Mouse (Mus musculus) midbrain, embryonic 13.5 days (tissue): Measurements from ENCODE around the gene En2. TPM values are rescaled to one million over a fixed set of nuclear protein-coding genes. Genes with fewer than 3 reads are reported as not detected.

Source experiments
- ATAC-seq: fragments of 200-750 bp; cut with Nextera tagmentation; 2 replicates; pipeline ENCODE4 v1.8.0; 2017; ENCODE audit warnings: mild to moderate bottlenecking, moderate TSS enrichment, moderate library complexity
- H3K27ac ChIP-seq: fragments of 300-500 bp; sonication (generic); 2 replicates; pipeline ENCODE4 v1.5.1; 2015; ENCODE audit warnings: inconsistent platforms, mild to moderate bottlenecking, moderate library complexity
- H3K27me3 ChIP-seq: fragments of 300-500 bp; sonication (generic); 2 replicates; pipeline ENCODE4 v1.6.1; 2015; ENCODE audit warnings: mild to moderate bottlenecking, inconsistent platforms
- H3K36me3 ChIP-seq: fragments of 300-500 bp; sonication (generic); 2 replicates; pipeline ENCODE4 v1.6.1; 2015; ENCODE audit warnings: mild to moderate bottlenecking, inconsistent platforms
- H3K4me1 ChIP-seq: fragments of 300-500 bp; sonication (generic); replicated peaks from 2 replicates; pipeline ENCODE4 v1.6.1; 2015; ENCODE audit warnings: inconsistent platforms
- H3K4me2 ChIP-seq: fragments of 300-500 bp; sonication (generic); replicated peaks from 2 replicates; pipeline ENCODE4 v1.6.1; 2015; ENCODE audit warnings: moderate library complexity, mild to moderate bottlenecking, inconsistent platforms
- H3K4me3 ChIP-seq: fragments of 300-500 bp; sonication (generic); replicated peaks from 2 replicates; pipeline ENCODE4 v1.5.1; 2015; ENCODE audit warnings: mild to moderate bottlenecking, inconsistent platforms
- H3K9ac ChIP-seq: fragments of 300-500 bp; sonication (generic); replicated peaks from 2 replicates; pipeline ENCODE4 v1.6.1; 2015; ENCODE audit warnings: mild to moderate bottlenecking, inconsistent platforms
- H3K9me3 ChIP-seq: fragments of 300-500 bp; sonication (generic); 2 replicates; pipeline ENCODE4 v1.6.1; 2016; ENCODE audit warnings: mild to moderate bottlenecking, inconsistent platforms
- WGBS: fragments of 180-500 bp; shearing (Covaris S2); methylation state at CpG from one replicate; pipeline ENCODE4 v1.1.7; 2015; 5-methylcytosine and 5-hydroxymethylcytosine counted together
- polyA plus RNA-seq: library from polyadenylated mRNA; unstranded; fragments of >200 nt; fragmentation: Nextera tagmentation; extraction: Ambion mirVana; gene quantifications from 2 replicates; pipeline ENCODE4 v1.2.1, GENCODE M21; 2015

En2 gene
- polyA plus RNA-seq, 1 experiment from 2014 or later = 2.2 TPM

DNA sequence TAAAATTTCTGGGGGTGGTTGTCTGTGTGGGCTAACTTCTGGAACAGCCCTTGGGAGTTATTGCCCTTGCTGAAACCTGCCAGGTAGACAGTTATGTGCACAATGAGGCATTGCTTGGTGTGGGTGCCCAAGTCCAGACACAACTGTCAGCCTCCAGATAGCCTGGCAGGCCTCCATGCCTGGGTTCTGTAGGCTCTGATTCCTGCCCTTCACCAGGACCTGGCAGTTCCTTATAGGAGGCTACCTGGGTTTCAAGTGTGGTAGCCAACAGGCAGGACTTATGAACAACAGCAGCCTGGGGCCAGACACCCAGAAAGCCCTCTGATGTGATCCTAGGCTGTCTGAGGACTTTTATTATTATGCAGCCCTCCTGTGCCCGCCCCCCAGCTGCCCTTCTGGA, 1.6 kb upstream of the En2 start:
- Histone ChIP-seq H3K9me3 (no peaks in the 10 kb centered on the region), H3K4me1 (peaks cover 46% of the 10 kb centered on the region), H3K27me3 (peaks cover 71% of the 10 kb centered on the region), H3K4me3 (peak overlapping the region; percentile 77; the same call in 1 of the 2 replicates), H3K27ac (no peak overlapping the region; the same call in 1 of the 2 replicates), H3K9ac (no peak overlapping the region), H3K36me3 (no peaks in the 10 kb centered on the region), H3K4me2 (peak overlapping the region; percentile 70)
- no peak for ATAC-seq
- WGBS = 17% methylated on average over 1 of the region's 1 CpGs

GRCm38 (mm10) chr5:28166256-28167231, 1.1 kb downstream of the En2 start:
- Histone ChIP-seq H3K4me3 (peak overlapping the region; percentile 77), H3K27me3 (peaks cover 67% of the 10 kb centered on the region), H3K27ac (peak overlapping the region; percentile 95), H3K4me1 (peaks cover 51% of the 10 kb centered on the region), H3K4me2 (peak overlapping the region; percentile 70), H3K9me3 (no peaks in the 10 kb centered on the region), H3K9ac (peak overlapping the region; percentile 95), H3K36me3 (0 out of 2 replicates have a peak, but pooled peaks cover 4% of the 10 kb centered on the region)
- under 1% methylated on average over 111 of the region's 111 CpGs for WGBS
- no peak for ATAC-seq

DNA sequence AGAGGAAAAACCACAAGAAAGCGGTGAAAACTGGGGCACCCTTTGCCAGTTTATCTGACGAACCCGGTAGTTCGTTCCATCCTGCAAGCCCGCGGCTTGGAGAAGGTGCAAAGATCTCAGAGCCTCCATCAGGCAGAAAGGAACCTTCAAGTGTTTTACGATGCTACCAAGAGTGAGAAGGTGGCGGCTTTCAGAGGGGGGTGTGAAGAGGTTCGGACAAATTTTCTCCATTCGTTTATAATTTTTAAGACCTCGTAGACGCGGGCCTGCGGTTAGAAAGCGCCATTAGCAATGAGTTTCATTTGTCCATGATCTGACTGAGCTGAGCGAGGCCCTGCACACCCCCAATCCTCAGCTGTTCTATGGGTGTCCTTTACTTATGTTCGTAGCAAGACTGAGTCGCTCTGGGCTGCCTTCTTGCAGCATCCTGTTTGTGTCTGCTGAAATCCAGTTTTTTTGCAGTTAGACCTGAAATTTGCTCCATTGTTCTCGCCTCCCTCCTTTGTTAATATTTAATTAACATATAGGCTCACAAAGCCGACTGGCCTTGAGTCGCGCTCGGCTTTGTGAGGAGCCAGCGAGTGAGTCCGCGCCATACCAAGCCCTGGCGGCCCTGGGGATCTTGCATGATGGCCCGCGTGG, 2.2 kb downstream of the En2 start:
- Histone ChIP-seq H3K4me1 (peaks cover 50% of the 10 kb centered on the region), H3K4me2 (peak overlapping the region; percentile 70), H3K9ac (peak overlapping the region; percentile 95), H3K9me3 (no peaks in the 10 kb centered on the region), H3K27me3 (peaks cover 72% of the 10 kb centered on the region), H3K4me3 (peak overlapping the region; percentile 77), H3K27ac (peak overlapping the region; percentile 95), H3K36me3 (0 out of 2 replicates have a peak, but pooled peaks cover 4% of the 10 kb centered on the region)
- no peak for ATAC-seq
- 0% methylated on average over 29 of the region's 29 CpGs for WGBS

GRCm38 (mm10) chr5:28168253-28169165, 3.0 kb downstream of the En2 start:
- no peak; the same call in 1 of the 2 replicates for ATAC-seq
- Histone ChIP-seq H3K9ac (peak overlapping the region; percentile 95), H3K4me1 (peaks cover 58% of the 10 kb centered on the region), H3K4me2 (peak overlapping the region; percentile 70), H3K4me3 (peak overlapping the region; percentile 77), H3K9me3 (no peaks in the 10 kb centered on the region), H3K36me3 (0 out of 2 replicates have a peak, but pooled peaks cover 4% of the 10 kb centered on the region), H3K27ac (peak overlapping the region; percentile 95), H3K27me3 (peaks cover 72% of the 10 kb centered on the region)
- WGBS = 1% methylated on average over 36 of the region's 36 CpGs

- Histone ChIP-seq H3K4me1 (peaks cover 61% of the 10 kb centered on the region), H3K9me3 (no peaks in the 10 kb centered on the region), H3K9ac (peak overlapping the region; percentile 95), H3K27me3 (peaks cover 72% of the 10 kb centered on the region), H3K4me3 (peak overlapping the region; percentile 77), H3K27ac (peak overlapping the region; percentile 95), H3K36me3 (0 out of 2 replicates have a peak, but pooled peaks cover 4% of the 10 kb centered on the region), H3K4me2 (peak overlapping the region; percentile 70)
- 5% methylated on average over 5 of the region's 5 CpGs for WGBS
- ATAC-seq = no peak
These were observed 3.8 kb downstream of the En2 start for GRCm38 (mm10) chr5:28169166-28169801.

GRCm38 (mm10) chr5:28170081-28170480, 4.6 kb downstream of the En2 start:
- peak overlapping the region; percentile 95 for H3K27ac ChIP-seq

GRCm38 (mm10) chr5:28170892-28171291, 5.4 kb downstream of the En2 start:
- peak overlapping the region; percentile 64 for H3K4me2 ChIP-seq
- H3K4me1 ChIP-seq = peaks cover 65% of the 10 kb centered on the region
- peaks cover 74% of the 10 kb centered on the region for H3K27me3 ChIP-seq
- H3K27ac ChIP-seq = peak overlapping the region; percentile 73
- peak overlapping the region; percentile 81 for H3K9ac ChIP-seq
- 3% methylated on average over 16 of the region's 19 CpGs for WGBS
- no peaks in the 10 kb centered on the region for H3K9me3 ChIP-seq
- 0 out of 2 replicates have a peak, but pooled peaks cover 4% of the 10 kb centered on the region for H3K36me3 ChIP-seq
- peak overlapping the region; percentile 47 for H3K4me3 ChIP-seq
- no peak for ATAC-seq

More at GRCm38 (mm10) chr5:28170081-28170480, 4.6 kb downstream of the En2 start:
- H3K36me3 ChIP-seq = 0 out of 2 replicates have a peak, but pooled peaks cover 4% of the 10 kb centered on the region
- H3K9me3 ChIP-seq = no peaks in the 10 kb centered on the region
- 4% methylated on average over 17 of the region's 17 CpGs for WGBS
- peaks cover 62% of the 10 kb centered on the region for H3K4me1 ChIP-seq
- peak overlapping the region; percentile 70 for H3K4me2 ChIP-seq
- H3K9ac ChIP-seq = peak overlapping the region; percentile 95
- H3K27me3 ChIP-seq = peaks cover 73% of the 10 kb centered on the region
- no peak for ATAC-seq
- peak overlapping the region; percentile 77 for H3K4me3 ChIP-seq

DNA sequence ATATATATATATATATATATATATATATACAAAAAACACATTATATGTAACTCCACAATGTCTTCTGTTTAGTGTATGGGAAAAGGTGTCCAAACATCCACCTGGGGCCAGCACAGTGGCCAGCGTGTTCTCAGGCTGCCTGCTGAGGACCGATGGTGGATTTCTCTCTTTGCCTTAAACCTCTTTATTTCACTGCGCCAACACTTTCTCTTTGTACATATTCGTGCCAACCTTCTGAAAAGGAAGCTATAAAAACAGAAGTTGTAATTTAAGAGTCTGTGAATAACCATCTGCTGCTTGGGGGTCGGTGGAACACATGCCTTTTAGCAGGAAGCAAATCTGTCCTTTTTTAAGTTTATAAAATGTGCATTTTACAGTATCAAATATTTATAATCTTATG, 6.2 kb downstream of the En2 start:
- 0 out of 2 replicates have a peak, but pooled peaks cover 4% of the 10 kb centered on the region for H3K36me3 ChIP-seq
- peaks cover 65% of the 10 kb centered on the region for H3K4me1 ChIP-seq
- H3K9me3 ChIP-seq = no peaks in the 10 kb centered on the region
- H3K4me2 ChIP-seq = peak overlapping the region; percentile 64
- no peak overlapping the region for H3K27ac ChIP-seq
- peak overlapping the region; percentile 53 for H3K9ac ChIP-seq
- peak overlapping the region; percentile 30 for H3K4me3 ChIP-seq
- ATAC-seq = no peak
- 18% methylated on average over 5 of the region's 5 CpGs for WGBS
- H3K27me3 ChIP-seq = peaks cover 74% of the 10 kb centered on the region

DNA sequence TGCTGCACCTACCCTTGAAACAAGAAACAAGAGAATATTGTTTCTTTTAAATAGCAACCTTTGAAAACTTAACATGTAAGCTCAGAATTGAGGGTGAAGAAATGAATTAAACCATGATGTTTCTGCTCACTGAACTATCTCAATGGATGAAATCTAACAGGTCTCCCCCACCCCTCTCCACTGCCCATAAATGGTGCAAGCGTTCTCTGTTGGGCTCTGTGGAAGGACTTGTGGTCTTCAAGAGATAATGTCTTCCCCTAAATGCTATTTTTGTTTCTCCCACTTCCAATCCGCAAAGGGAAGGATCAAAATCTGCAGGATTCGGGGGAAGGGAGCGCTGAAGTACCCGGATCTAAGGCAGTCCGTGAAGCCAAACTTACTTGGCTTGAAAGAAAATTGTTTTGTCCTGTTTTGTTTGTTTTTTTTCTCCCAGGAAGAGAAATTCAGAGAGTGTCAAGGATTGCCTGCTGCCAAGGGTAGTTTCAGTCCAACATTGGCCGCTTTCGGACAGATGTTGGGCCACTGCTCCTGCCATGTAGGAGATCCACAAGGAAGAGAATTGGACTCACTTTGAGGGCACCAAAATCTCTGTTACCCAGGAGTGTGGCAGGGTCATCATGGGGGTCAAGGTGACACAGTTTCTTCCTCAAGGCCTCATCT, 6.9 kb downstream of the En2 start:
- H3K4me3 ChIP-seq = peak overlapping the region; percentile 30
- peak overlapping the region; percentile 55; the same call in 1 of the 2 replicates for H3K9ac ChIP-seq
- H3K4me2 ChIP-seq = peak overlapping the region; percentile 64
- ATAC-seq = no peak
- H3K27me3 ChIP-seq = peaks cover 77% of the 10 kb centered on the region
- 0 out of 2 replicates have a peak, but pooled peaks cover 4% of the 10 kb centered on the region for H3K36me3 ChIP-seq
- peak overlapping the region; percentile 90; the same call in 1 of the 2 replicates for H3K27ac ChIP-seq
- peaks cover 64% of the 10 kb centered on the region for H3K4me1 ChIP-seq
- 14% methylated on average over 8 of the region's 8 CpGs for WGBS
- H3K9me3 ChIP-seq = no peaks in the 10 kb centered on the region

- WGBS = 12% methylated on average over 4 of the region's 4 CpGs
- H3K27ac ChIP-seq = peak overlapping the region; percentile 90
- peak overlapping the region; percentile 55 for H3K9ac ChIP-seq
- H3K36me3 ChIP-seq = 0 out of 2 replicates have a peak, but pooled peaks cover 4% of the 10 kb centered on the region
- H3K4me2 ChIP-seq = peak overlapping the region; percentile 64
- peak overlapping the region; percentile 30 for H3K4me3 ChIP-seq
- no peak for ATAC-seq
- H3K27me3 ChIP-seq = peaks cover 83% of the 10 kb centered on the region
- H3K9me3 ChIP-seq = no peaks in the 10 kb centered on the region
- peaks cover 65% of the 10 kb centered on the region for H3K4me1 ChIP-seq
These were observed 7.6 kb downstream of the En2 start for GRCm38 (mm10) chr5:28172921-28173670.
